Mouse (Mus musculus) telencephalon, adult 2 months (tissue): ENCODE measurements around the gene Odf3b.

Experiments
- DNase-seq: peaks from one replicate; pipeline ENCODE4 v3.0.0-alpha.2; 2011; ENCODE audit warnings: low read depth, low spot score

The Odf3b gene

GRCm38 (mm10) chr15:89339696-89340095 is 39.4 kb downstream of the Odf3b start:
- DNase-seq: no peak

GRCm38 (mm10) chr15:89336422-89336821 is 42.7 kb downstream of the Odf3b start:
- no peak for DNase-seq

DNA sequence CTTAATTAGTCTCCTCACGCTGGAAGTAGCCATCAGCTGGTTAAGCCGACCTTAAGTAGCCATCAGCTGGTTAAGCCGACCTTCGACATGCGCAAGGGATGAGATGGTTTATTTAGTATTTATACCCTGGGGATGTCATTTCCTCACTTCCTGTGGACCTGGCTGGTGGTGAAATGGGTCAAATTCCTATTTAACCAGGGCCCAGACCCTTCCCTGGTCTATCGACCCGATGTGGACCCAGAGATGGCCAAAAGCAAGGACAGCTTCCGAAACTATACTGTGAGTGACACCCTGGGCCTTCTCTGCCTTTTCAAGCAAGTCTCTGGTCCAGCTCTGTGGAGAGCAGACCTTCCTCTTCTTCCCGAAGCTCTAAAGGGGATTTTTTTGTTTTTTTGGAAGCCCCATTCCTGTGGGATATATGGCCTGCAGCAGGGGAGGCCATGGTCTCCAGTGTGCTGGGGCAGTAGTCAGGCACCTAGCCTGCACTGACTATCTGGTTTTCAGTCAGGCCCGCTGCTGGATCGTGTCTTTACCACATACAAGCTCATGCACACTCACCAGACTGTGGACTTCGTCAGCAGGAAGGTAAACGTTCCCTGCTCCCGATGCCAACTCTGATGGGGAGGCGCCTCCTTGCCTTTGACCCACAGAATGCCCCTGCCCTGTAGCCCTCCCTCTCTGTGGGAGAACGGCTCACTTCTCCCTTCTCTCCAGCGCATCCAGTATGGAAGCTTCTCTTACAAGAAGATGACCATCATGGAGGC is 44.1 kb downstream of the Odf3b start:
- DNase-seq: no peak

- DNase-seq: no peak
Measured at GRCm38 (mm10) chr15:89334271-89334670, 44.8 kb downstream of the Odf3b start, which contains the start of gene Miox. Miox (plus strand) TSS chr15:89334398.
